ENCODE assay signal across 37 mouse cellular contexts in genomic region chr11:95084811-95085382, GRCm38 (mm10). TPM values are rescaled to one million over a fixed set of nuclear protein-coding genes. Genes with fewer than 3 reads are reported as not detected.
A peak's percentile ranks its signal among the peaks of the same experiment; 100 is the strongest.
DNase-seq lines count a peak whose midpoint lies in the region; ATAC-seq lines count a peak whose summit lies in the region.
"Had no signal": no experiment of that assay in that cellular context is flagged by ENCODE, and none has a peak within 500 bp of the region (broad histone marks: within the 10 kb centered on the region; RNA-seq: fewer than 3 reads in every experiment).

No protein-coding gene starts in this region.

- no peak overlapping the region for H3K4me3 ChIP-seq in limb, embryonic 11.5 days (ENCODE audit: low read depth, low read length)
- no peak overlapping the region for H3K4me3 ChIP-seq in limb, embryonic 10.5 days
- H3K4me3 ChIP-seq in embryonic facial prominence, embryonic 10.5 days = no peak overlapping the region
- H3K4me3 ChIP-seq: embryonic facial prominence, embryonic 13.5 days; forebrain, embryonic 10.5 days; forebrain, embryonic 15.5 days; heart, embryonic 13.5 days; hindbrain, embryonic 12.5 days; limb, embryonic 13.5 days; lung, embryonic 15.5 days; megakaryocyte, embryonic 14.5 days; midbrain, embryonic 13.5 days; neural tube, embryonic 15.5 days had no signal

- no peaks in the 10 kb centered on the region for H3K27me3 ChIP-seq in limb, embryonic 11.5 days (ENCODE audit: control insufficient read depth, insufficient read depth, low read length)
- H3K27me3 ChIP-seq in limb, embryonic 10.5 days (ENCODE audit: low read depth, poor library complexity, severe bottlenecking) = peaks cover 15% of the 10 kb centered on the region
- peaks cover 4% of the 10 kb centered on the region; the same call in 1 of the 2 replicates for H3K27me3 ChIP-seq in embryonic facial prominence, embryonic 10.5 days (replicated peaks; ENCODE audit: low read depth, poor library complexity, severe bottlenecking)
- H3K27me3 ChIP-seq: embryonic facial prominence, embryonic 13.5 days; forebrain, embryonic 15.5 days; heart, embryonic 13.5 days; lung, embryonic 15.5 days had no signal

- H3K36me3 ChIP-seq in limb, embryonic 11.5 days (ENCODE audit: control insufficient read depth, insufficient read depth, low read length) = no peaks in the 10 kb centered on the region
- no peaks in the 10 kb centered on the region for H3K36me3 ChIP-seq in limb, embryonic 10.5 days
- H3K36me3 ChIP-seq in embryonic facial prominence, embryonic 10.5 days (replicated peaks) = no peaks in the 10 kb centered on the region
- H3K36me3 ChIP-seq: embryonic facial prominence, embryonic 13.5 days; forebrain, embryonic 10.5 days; forebrain, embryonic 15.5 days; heart, embryonic 13.5 days; hindbrain, embryonic 12.5 days; limb, embryonic 13.5 days; lung, embryonic 15.5 days; midbrain, embryonic 13.5 days; neural tube, embryonic 15.5 days had no signal

- H3K4me1 ChIP-seq in limb, embryonic 11.5 days (ENCODE audit: control insufficient read depth, insufficient read depth, low read length) = 0 out of 2 replicates have a peak, but pooled peaks cover 3% of the 10 kb centered on the region
- H3K4me1 ChIP-seq in limb, embryonic 10.5 days = peaks cover 49% of the 10 kb centered on the region
- peaks cover 67% of the 10 kb centered on the region for H3K4me1 ChIP-seq in embryonic facial prominence, embryonic 10.5 days
- H3K4me1 ChIP-seq: forebrain, embryonic 15.5 days; neural tube, embryonic 15.5 days had no signal

- no peak overlapping the region for H3K27ac ChIP-seq in limb, embryonic 11.5 days (replicated peaks; ENCODE audit: low read depth, low read length)
- H3K27ac ChIP-seq in limb, embryonic 10.5 days = no peak overlapping the region
- H3K27ac ChIP-seq in embryonic facial prominence, embryonic 10.5 days (replicated peaks) = no peak overlapping the region
- H3K27ac ChIP-seq: embryonic facial prominence, embryonic 13.5 days; forebrain, embryonic 15.5 days; heart, embryonic 13.5 days; hindbrain, embryonic 12.5 days; limb, embryonic 13.5 days; midbrain, embryonic 13.5 days; neural tube, embryonic 15.5 days had no signal

- no peak overlapping the region for H3K9ac ChIP-seq in limb, embryonic 11.5 days (ENCODE audit: low read length)
- H3K9ac ChIP-seq: embryonic facial prominence, embryonic 13.5 days; forebrain, embryonic 15.5 days; hindbrain, embryonic 12.5 days; limb, embryonic 13.5 days; lung, embryonic 15.5 days; midbrain, embryonic 13.5 days; neural tube, embryonic 15.5 days had no signal

- H3K9me3 ChIP-seq in limb, embryonic 11.5 days (ENCODE audit: control insufficient read depth, low read length) = no peaks in the 10 kb centered on the region
- no peaks in the 10 kb centered on the region for H3K9me3 ChIP-seq in limb, embryonic 10.5 days (replicated peaks)
- no peaks in the 10 kb centered on the region for H3K9me3 ChIP-seq in embryonic facial prominence, embryonic 10.5 days
- H3K9me3 ChIP-seq: embryonic facial prominence, embryonic 13.5 days; forebrain, embryonic 10.5 days; forebrain, embryonic 15.5 days; heart, embryonic 13.5 days; hindbrain, embryonic 12.5 days; limb, embryonic 13.5 days; lung, embryonic 15.5 days; megakaryocyte, embryonic 14.5 days; midbrain, embryonic 13.5 days; neural tube, embryonic 15.5 days had no signal

- intact Hi-C loops in heart, postnatal 36 days (cut with DNase I) = no loop called here

- no peak overlapping the region for H3K4me2 ChIP-seq in limb, embryonic 11.5 days (ENCODE audit: low read depth, severe bottlenecking)
- H3K4me2 ChIP-seq: embryonic facial prominence, embryonic 13.5 days; forebrain, embryonic 15.5 days; heart, embryonic 13.5 days; hindbrain, embryonic 12.5 days; limb, embryonic 13.5 days; liver, embryonic 11.5 days; lung, embryonic 15.5 days; midbrain, embryonic 13.5 days; neural tube, embryonic 15.5 days had no signal

- DNase-seq in heart, adult 11 months = peak; percentile 79
- no peak for DNase-seq in heart, postnatal 36 days
- no peak for DNase-seq in limb, embryonic 11.5 days (ENCODE audit: low spot score)
- DNase-seq in limb, embryonic 10.5 days (ENCODE audit: low spot score) = no peak
- DNase-seq in ZHBTc4 (ENCODE audit: low read depth, low spot score) = peak; percentile 93
- DNase-seq in embryonic facial prominence, embryonic 10.5 days (ENCODE audit: low spot score) = peak; percentile 50
- DNase-seq in lung, postnatal 25 days (ENCODE audit: low spot score) = no peak
- no peak for DNase-seq in spleen, postnatal 10 days (ENCODE audit: low spot score in 2 of 2)
- DNase-seq: adrenal gland, postnatal 25 days; cerebellum, adult 11-12 months; cerebellum, adult 9-11 months; heart, postnatal 10 days; kidney, adult 9 months; kidney, postnatal 36 days; lung, postnatal 4 days; right cerebral cortex, postnatal 25 days; thymus, postnatal 14 days had no signal

- 44% methylated on average over 5 of the region's 5 CpGs for WGBS in limb, embryonic 11.5 days
- WGBS in limb, embryonic 10.5 days = 38% methylated on average over 5 of the region's 5 CpGs
- WGBS in embryonic facial prominence, embryonic 10.5 days = 28% methylated on average over 5 of the region's 5 CpGs

- ATAC-seq in limb, embryonic 11.5 days (ENCODE audit: insufficient number of reproducible peaks, low FRiP score, low TSS enrichment, low read depth) = 0 out of 2 replicates have a peak, but pooled peaks have one; percentile 17
- ATAC-seq: forebrain, embryonic 15.5 days; intestine, postnatal 0 days; midbrain, embryonic 13.5 days had no signal

RNA-seq across cellular contexts. Expression of gene Itga3, which starts 8.3 kb away (rescaled TPM):
- 10 to 100 TPM; 11.2 to 11.4 TPM for total RNA-seq in heart, postnatal 36 days (2021)
- polyA plus RNA-seq in limb, embryonic 11.5 days (2014; fragmentation: Nextera tagmentation; extraction: Ambion mirVana) = 5.7 and 6.8 TPM in 2 replicates
- 10.2 and 11.1 TPM in 2 replicates for polyA plus RNA-seq in limb, embryonic 10.5 days (2016; fragmentation: Nextera tagmentation; extraction: Ambion mirVana)
- polyA plus RNA-seq in embryonic facial prominence, embryonic 10.5 days (2016; fragmentation: Nextera tagmentation; extraction: Ambion mirVana) = 11.5 and 12.2 TPM in 2 replicates

RNA-seq across cellular contexts. Expression of gene Dlx3, which starts 35.0 kb away (rescaled TPM):
- not detected for total RNA-seq in heart, postnatal 36 days (2021)
- polyA plus RNA-seq in limb, embryonic 11.5 days (2014; fragmentation: Nextera tagmentation; extraction: Ambion mirVana) = 5.4 and 6.7 TPM in 2 replicates
- 6.9 and 9.5 TPM in 2 replicates for polyA plus RNA-seq in limb, embryonic 10.5 days (2016; fragmentation: Nextera tagmentation; extraction: Ambion mirVana)
- 29.8 and 31.3 TPM in 2 replicates for polyA plus RNA-seq in embryonic facial prominence, embryonic 10.5 days (2016; fragmentation: Nextera tagmentation; extraction: Ambion mirVana)
- total RNA-seq: adrenal gland, postnatal 25 days; common myeloid progenitor, adult 5-6 weeks; gastrocnemius, adult 18-20 months; heart, adult 8-10 months; heart, postnatal 10 days; layer of hippocampus, postnatal 25 days; left cerebral cortex, postnatal 14 days; monocyte, adult 5-6 weeks had no signal
- polyA plus RNA-seq: forebrain, embryonic 15.5 days; frontal cortex, adult 2 months; heart, embryonic 13.5 days; liver, embryonic 16.5 days had no signal

RNA-seq across cellular contexts. Expression of gene Pdk2, which starts 43.7 kb away (rescaled TPM):
- total RNA-seq in heart, postnatal 36 days (2021) = 100 to 1,000 TPM; 439 to 481 TPM
- polyA plus RNA-seq in limb, embryonic 11.5 days (2014; fragmentation: Nextera tagmentation; extraction: Ambion mirVana) = 19.3 and 20.1 TPM in 2 replicates
- 9.8 and 21.2 TPM in 2 replicates for polyA plus RNA-seq in limb, embryonic 10.5 days (2016; fragmentation: Nextera tagmentation; extraction: Ambion mirVana)
- polyA plus RNA-seq in embryonic facial prominence, embryonic 10.5 days (2016; fragmentation: Nextera tagmentation; extraction: Ambion mirVana) = 12.9 and 16.0 TPM in 2 replicates

Comparison
In these comparisons a context has a peak if more than half of its experiments do, and no peak if none do; other contexts are left out.
1. DNase-seq: peak in heart, adult 11 months (single experiment), ZHBTc4 (single experiment) and embryonic facial prominence, embryonic 10.5 days (single experiment); none in heart, postnatal 36 days (0 of 2), limb, embryonic 11.5 days (single experiment), limb, embryonic 10.5 days (single experiment), lung, postnatal 25 days (single experiment) and spleen, postnatal 10 days (0 of 2).